Mouse (Mus musculus) testis, adult 2 months (tissue): ENCODE measurements at regions not wholly inside any gene's neighbourhood (a gene's known extent, or its start where the extent isn't known, plus 50 kb on each side); places are given as distances from the start of the nearest gene placed in this dataset.

Source experiments
- H3K27ac ChIP-seq: fragments of 200-500 bp; 2 replicates; pipeline ENCODE4 v1.5.1; 2012; ENCODE audit warnings: low read depth, low read length; ENCODE audit not compliant: control insufficient read depth, insufficient read depth
- H3K27me3 ChIP-seq: fragments of 200-500 bp; 2 replicates; pipeline ENCODE4 v1.6.1; 2012; ENCODE audit warnings: mild to moderate bottlenecking, low read length, moderate library complexity; ENCODE audit not compliant: control insufficient read depth, insufficient read depth
- H3K36me3 ChIP-seq: fragments of 200-500 bp; 2 replicates; pipeline ENCODE4 v1.6.1; 2012; ENCODE audit warnings: mild to moderate bottlenecking, low read length; ENCODE audit not compliant: control insufficient read depth, insufficient read depth
- H3K4me1 ChIP-seq: fragments of 200-500 bp; 2 replicates; pipeline ENCODE4 v1.6.1; 2012; ENCODE audit warnings: low read length; ENCODE audit not compliant: control insufficient read depth, insufficient read depth
- H3K4me3 ChIP-seq: fragments of 200-500 bp; 2 replicates; pipeline ENCODE4 v1.5.1; 2012; ENCODE audit warnings: low read depth, mild to moderate bottlenecking, low read length, moderate library complexity, mixed read lengths; ENCODE audit not compliant: control insufficient read depth
- CTCF ChIP-seq: fragments of 200-500 bp; IDR thresholded peaks from 2 replicates; pipeline ENCODE4 v1.5.1; 2012; ENCODE audit warnings: low read depth, mild to moderate bottlenecking, inconsistent platforms, low read length, moderate library complexity; ENCODE audit not compliant: control insufficient read depth, insufficient read depth, insufficient replicate concordance
- POLR2A ChIP-seq: fragments of 200-500 bp; IDR thresholded peaks from 2 replicates; pipeline ENCODE4 v1.6.1; 2012; ENCODE audit warnings: low read depth, mild to moderate bottlenecking, inconsistent platforms, low read length, moderate library complexity; ENCODE audit not compliant: control insufficient read depth

- Histone ChIP-seq H3K36me3 (no peaks in the 10 kb centered on the region), H3K27ac (no peak overlapping the region), H3K27me3 (no peaks in the 10 kb centered on the region), H3K4me1 (no peaks in the 10 kb centered on the region), H3K4me3 (no peak overlapping the region)
- no peak for TF ChIP-seq CTCF
- no peak for TF ChIP-seq POLR2A
Observed at GRCm38 (mm10) chr8:26680891-26681381, 296.2 kb upstream of the Zfp703 start.

GRCm38 (mm10) chr8:26687146-26687545 is 290.0 kb upstream of the Zfp703 start:
- no peaks in the 10 kb centered on the region for H3K27me3 ChIP-seq
- H3K4me3 ChIP-seq: no peak overlapping the region
- no peaks in the 10 kb centered on the region for H3K4me1 ChIP-seq
- no peak for TF ChIP-seq POLR2A
- no peaks in the 10 kb centered on the region for H3K36me3 ChIP-seq
- no peak overlapping the region for H3K27ac ChIP-seq

- Histone ChIP-seq H3K36me3 (no peaks in the 10 kb centered on the region), H3K27me3 (no peaks in the 10 kb centered on the region), H3K27ac (no peak overlapping the region), H3K4me3 (no peak overlapping the region), H3K4me1 (no peaks in the 10 kb centered on the region)
- TF ChIP-seq CTCF (no peak), POLR2A (no peak)
Observed at GRCm38 (mm10) chr8:26688035-26688434, 289.1 kb upstream of the Zfp703 start.

- Histone ChIP-seq H3K36me3 (no peaks in the 10 kb centered on the region), H3K4me1 (no peaks in the 10 kb centered on the region), H3K27ac (no peak overlapping the region), H3K27me3 (no peaks in the 10 kb centered on the region), H3K4me3 (no peak overlapping the region)
- TF ChIP-seq POLR2A (no peak), CTCF (no peak)
Observed at GRCm38 (mm10) chr8:26688745-26689478, 288.2 kb upstream of the Zfp703 start.

GRCm38 (mm10) chr8:26689479-26690177 is 287.5 kb upstream of the Zfp703 start:
- Histone ChIP-seq H3K27me3 (no peaks in the 10 kb centered on the region), H3K4me1 (no peaks in the 10 kb centered on the region), H3K4me3 (no peak overlapping the region), H3K27ac (no peak overlapping the region), H3K36me3 (no peaks in the 10 kb centered on the region)
- TF ChIP-seq POLR2A (no peak), CTCF (no peak)

- no peaks in the 10 kb centered on the region for H3K27me3 ChIP-seq
Observed at GRCm38 (mm10) chr8:26690178-26690735, 286.9 kb upstream of the Zfp703 start.

GRCm38 (mm10) chr8:26697579-26698084 is 279.5 kb upstream of the Zfp703 start:
- Histone ChIP-seq H3K36me3 (no peaks in the 10 kb centered on the region), H3K4me3 (no peak overlapping the region), H3K4me1 (no peaks in the 10 kb centered on the region), H3K27me3 (no peaks in the 10 kb centered on the region), H3K27ac (no peak overlapping the region)
- no peak for TF ChIP-seq POLR2A
- no peak for TF ChIP-seq CTCF

More at GRCm38 (mm10) chr8:26690178-26690735, 286.9 kb upstream of the Zfp703 start:
- H3K4me3 ChIP-seq: no peak overlapping the region
- H3K27ac ChIP-seq: no peak overlapping the region
- no peaks in the 10 kb centered on the region for H3K4me1 ChIP-seq
- H3K36me3 ChIP-seq: no peaks in the 10 kb centered on the region
- TF ChIP-seq POLR2A (no peak), CTCF (no peak)
